Mouse (Mus musculus) midbrain, embryonic 10.5 days (tissue): ENCODE results near the gene Mrgprg. TPM values are rescaled to one million over a fixed set of nuclear protein-coding genes. Genes with fewer than 3 reads are reported as not detected.

Experiments
- DNase-seq: peaks from one replicate; pipeline ENCODE4 v3.0.0-alpha.2; 2017; ENCODE audit warnings: low spot score
- H3K27ac ChIP-seq: fragments of 300-500 bp; sonication (generic); replicated peaks from 2 replicates; pipeline ENCODE4 v1.5.1; 2016; ENCODE audit warnings: mild to moderate bottlenecking
- H3K27me3 ChIP-seq: fragments of 300-500 bp; sonication (generic); 2 replicates; pipeline ENCODE4 v1.6.1; 2016; ENCODE audit warnings: low read depth, mild to moderate bottlenecking; ENCODE audit not compliant: poor library complexity, severe bottlenecking
- H3K36me3 ChIP-seq: fragments of 300-500 bp; sonication (generic); 2 replicates; pipeline ENCODE4 v1.6.1; 2016; ENCODE audit warnings: mild to moderate bottlenecking, moderate library complexity
- H3K4me1 ChIP-seq: fragments of 300-500 bp; sonication (generic); 2 replicates; pipeline ENCODE4 v1.6.1; 2016
- H3K4me3 ChIP-seq: fragments of 300-500 bp; sonication (generic); 2 replicates; pipeline ENCODE4 v1.5.1; 2016; ENCODE audit warnings: mild to moderate bottlenecking, moderate library complexity
- H3K9me3 ChIP-seq: fragments of 300-500 bp; sonication (generic); replicated peaks from 2 replicates; pipeline ENCODE4 v1.6.1; 2016; ENCODE audit warnings: mild to moderate bottlenecking
- WGBS: fragments of 180-500 bp; shearing (Covaris S2); methylation state at CpG from one replicate; pipeline ENCODE4 v1.1.7; 2016; 5-methylcytosine and 5-hydroxymethylcytosine counted together
- polyA plus RNA-seq: library from polyadenylated mRNA; unstranded; fragments of >200 nt; fragmentation: Nextera tagmentation; extraction: Ambion mirVana; gene quantifications from 2 replicates; pipeline ENCODE4 v1.2.1, GENCODE M21; 2016

Gene Mrgprg
- polyA plus RNA-seq: not detected in 2 replicates

- H3K4me3 ChIP-seq: no peak within 1 kb of the TSS
- no peaks in the 10 kb centered on the region for H3K4me1 ChIP-seq
- H3K27ac ChIP-seq: no peak within 1 kb of the TSS
- no peak for DNase-seq
- H3K9me3 ChIP-seq: no peaks in the 10 kb centered on the region
- 56% methylated on average over 6 of the region's 6 CpGs for WGBS
- H3K36me3 ChIP-seq: no peaks in the 10 kb centered on the region
- peaks cover 39% of the 10 kb centered on the region for H3K27me3 ChIP-seq
These were observed at the start of gene Mrgprg for GRCm38 (mm10) chr7:143766893-143767292. Gene Mrgprg, minus strand, starts transcription at chr7:143766993.

DNA sequence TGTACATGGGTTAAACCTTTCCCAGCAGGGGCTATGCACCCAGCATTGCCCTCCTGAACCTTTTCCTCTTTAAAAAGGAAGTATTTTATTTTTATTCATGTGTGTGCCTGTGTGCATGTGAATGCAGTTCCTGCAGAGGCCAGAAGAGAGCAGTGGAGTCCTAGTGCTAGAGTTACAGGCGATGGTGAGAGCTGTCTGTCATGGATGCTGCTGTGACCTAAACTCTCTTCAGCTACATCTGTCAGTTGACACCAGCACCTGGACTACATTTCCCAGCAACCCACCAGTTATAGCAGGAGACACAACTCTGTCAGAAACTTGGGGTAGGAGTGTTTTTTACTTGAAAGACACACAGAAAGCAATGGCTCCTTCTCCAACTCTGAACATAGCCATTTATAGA, 42.1 kb upstream of the Mrgprg start:
- WGBS: 57% methylated on average over 1 of the region's 1 CpGs

GRCm38 (mm10) chr7:143805199-143805624, 38.4 kb upstream of the Mrgprg start:
- 88% methylated on average over 5 of the region's 5 CpGs for WGBS
- no peaks in the 10 kb centered on the region for H3K4me1 ChIP-seq
- H3K36me3 ChIP-seq: peaks cover 92% of the 10 kb centered on the region
- no peak overlapping the region for H3K4me3 ChIP-seq
- H3K27ac ChIP-seq: no peak overlapping the region
- H3K27me3 ChIP-seq: no peaks in the 10 kb centered on the region
- no peaks in the 10 kb centered on the region for H3K9me3 ChIP-seq
- no peak for DNase-seq

More for the DNA sequence above, 42.1 kb upstream of the Mrgprg start:
- H3K27ac ChIP-seq: no peak overlapping the region
- H3K36me3 ChIP-seq: peaks cover 93% of the 10 kb centered on the region
- no peaks in the 10 kb centered on the region for H3K9me3 ChIP-seq
- DNase-seq: no peak
- H3K4me1 ChIP-seq: no peaks in the 10 kb centered on the region
- no peaks in the 10 kb centered on the region for H3K27me3 ChIP-seq
- H3K4me3 ChIP-seq: no peak overlapping the region

DNA sequence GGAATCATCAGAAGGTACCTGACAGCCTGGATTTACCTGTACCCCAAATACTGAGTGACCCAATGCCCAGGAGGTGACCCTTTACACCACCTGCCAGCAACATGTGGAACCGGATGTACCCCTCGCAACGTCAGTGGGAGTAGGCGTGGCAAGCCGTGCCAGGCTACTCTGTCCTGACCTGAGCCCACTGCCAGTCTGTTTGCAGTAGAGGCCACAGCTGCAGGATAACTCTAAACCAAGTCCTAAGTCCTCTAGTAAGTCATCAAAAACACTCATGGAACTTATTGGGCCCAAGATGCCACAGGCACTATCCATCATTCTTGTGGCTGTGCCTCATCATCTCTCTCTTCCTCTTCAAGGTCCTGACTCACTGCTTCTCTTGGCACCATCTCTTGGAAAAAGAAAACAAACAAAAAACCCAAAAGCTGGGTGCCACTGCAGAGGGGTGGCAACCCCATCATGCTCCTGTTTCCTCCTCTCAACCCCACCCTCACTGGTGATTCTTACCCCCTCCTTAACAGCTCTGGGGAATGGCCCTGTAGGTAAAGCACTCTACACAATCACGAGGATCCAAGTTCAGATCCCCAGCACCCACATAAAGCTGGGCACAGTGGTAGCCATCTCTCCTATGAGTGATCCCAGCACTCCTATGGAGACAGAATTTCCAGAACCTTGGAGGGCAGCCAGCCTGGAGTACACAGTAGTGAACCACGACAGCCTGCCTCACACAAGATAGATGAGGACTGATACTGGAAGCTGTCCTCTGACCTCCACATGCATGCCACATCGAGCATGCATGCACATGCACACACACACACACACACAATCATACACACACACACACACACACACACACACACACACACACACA, 34.6 kb upstream of the Mrgprg start:
- 89% methylated on average over 8 of the region's 8 CpGs for WGBS
- Histone ChIP-seq H3K9me3 (no peaks in the 10 kb centered on the region), H3K27ac (no peak overlapping the region), H3K4me1 (no peaks in the 10 kb centered on the region), H3K4me3 (no peak overlapping the region), H3K27me3 (no peaks in the 10 kb centered on the region), H3K36me3 (peaks cover 93% of the 10 kb centered on the region)
- DNase-seq: no peak

DNA sequence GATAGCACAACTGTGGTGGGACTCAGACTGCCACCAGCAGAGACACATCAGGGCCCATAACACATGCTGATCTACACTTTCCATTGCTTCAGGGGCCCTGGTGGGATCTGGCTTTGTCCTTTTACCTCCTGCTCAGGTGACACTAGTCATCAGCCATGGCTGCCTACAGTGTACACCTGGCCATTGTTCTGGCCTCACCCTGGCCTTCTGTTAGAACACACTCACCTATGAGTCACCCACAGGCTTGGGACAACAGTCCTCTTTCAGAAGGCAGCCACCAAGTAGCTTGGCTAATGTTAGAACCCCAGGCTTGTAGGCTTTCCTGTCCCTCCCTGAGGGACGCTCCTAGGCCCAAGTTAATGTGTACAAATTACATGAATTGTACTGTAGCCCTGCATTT, 34.0 kb upstream of the Mrgprg start:
- H3K36me3 ChIP-seq: peaks cover 93% of the 10 kb centered on the region
- H3K27ac ChIP-seq: no peak overlapping the region
- H3K4me3 ChIP-seq: no peak overlapping the region
- H3K4me1 ChIP-seq: no peaks in the 10 kb centered on the region
- H3K27me3 ChIP-seq: no peaks in the 10 kb centered on the region
- 88% methylated on average over 1 of the region's 1 CpGs for WGBS
- no peaks in the 10 kb centered on the region for H3K9me3 ChIP-seq
- no peak for DNase-seq

GRCm38 (mm10) chr7:143798783-143799182, 32.0 kb upstream of the Mrgprg start:
- DNase-seq: no peak
- H3K4me1 ChIP-seq: no peaks in the 10 kb centered on the region
- H3K27me3 ChIP-seq: no peaks in the 10 kb centered on the region
- no peak overlapping the region for H3K27ac ChIP-seq
- no peaks in the 10 kb centered on the region for H3K9me3 ChIP-seq
- 83% methylated on average over 4 of the region's 4 CpGs for WGBS
- no peak overlapping the region for H3K4me3 ChIP-seq
- H3K36me3 ChIP-seq: peaks cover 88% of the 10 kb centered on the region

DNA sequence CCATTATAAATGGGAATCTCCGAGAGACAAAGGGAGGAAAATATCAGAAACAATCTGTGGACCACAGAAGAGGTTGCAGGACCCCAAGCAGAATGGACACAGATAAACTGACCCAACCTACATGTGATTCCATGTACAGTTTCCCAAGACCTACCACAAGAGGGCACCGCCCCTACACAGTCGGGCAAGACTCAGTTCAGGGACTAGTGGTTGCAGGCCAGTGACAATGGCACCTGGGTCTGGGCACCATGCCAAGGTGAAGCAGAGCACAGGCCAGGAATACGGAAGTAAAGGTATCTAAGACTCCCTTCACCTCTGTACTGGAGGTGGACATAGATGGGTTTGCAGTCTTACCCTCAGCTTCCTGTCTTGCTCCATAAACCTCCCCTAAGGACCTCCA, 26.3 kb upstream of the Mrgprg start:
- Histone ChIP-seq H3K4me3 (no peak overlapping the region), H3K9me3 (no peaks in the 10 kb centered on the region), H3K27ac (no peak overlapping the region), H3K27me3 (no peaks in the 10 kb centered on the region), H3K36me3 (peaks cover 33% of the 10 kb centered on the region), H3K4me1 (no peaks in the 10 kb centered on the region)
- no peak for DNase-seq
- WGBS: 71% methylated on average over 4 of the region's 4 CpGs

DNA sequence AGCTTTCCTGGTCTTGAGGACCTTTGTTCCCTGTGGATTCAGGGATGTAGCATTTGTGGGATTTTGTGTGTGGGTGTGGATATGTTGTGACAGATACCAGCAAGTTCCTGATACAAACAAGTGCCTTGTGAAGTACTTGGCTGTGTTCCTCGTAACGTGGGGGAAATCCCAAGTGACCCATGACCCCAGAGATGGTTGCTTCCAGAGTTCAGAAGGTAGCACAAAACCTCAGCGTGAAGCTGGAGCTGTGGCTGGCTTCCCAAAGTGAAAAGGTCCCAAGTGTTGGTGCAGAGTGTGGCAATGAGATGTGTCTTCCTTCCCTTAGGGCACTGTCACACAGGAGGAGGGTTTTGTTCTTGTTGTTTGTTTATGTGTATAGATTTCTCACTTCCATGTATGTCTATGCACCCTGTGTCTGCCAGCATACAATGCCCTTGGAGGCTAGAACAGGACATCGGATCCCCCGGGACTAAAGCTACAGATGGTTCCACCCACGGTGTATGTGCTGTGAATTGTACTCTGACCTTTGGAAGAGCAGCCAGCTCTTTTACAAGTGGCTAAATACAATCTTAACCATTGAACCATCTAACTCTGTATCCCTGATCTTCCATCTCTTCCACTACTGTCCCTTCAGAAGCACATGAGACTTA, 25.7 kb upstream of the Mrgprg start:
- WGBS: 82% methylated on average over 6 of the region's 6 CpGs
- no peaks in the 10 kb centered on the region for H3K4me1 ChIP-seq
- H3K27me3 ChIP-seq: no peaks in the 10 kb centered on the region
- H3K36me3 ChIP-seq: peaks cover 26% of the 10 kb centered on the region
- DNase-seq: no peak
- no peaks in the 10 kb centered on the region for H3K9me3 ChIP-seq
- H3K4me3 ChIP-seq: no peak overlapping the region
- H3K27ac ChIP-seq: no peak overlapping the region

GRCm38 (mm10) chr7:143783996-143784829, 17.4 kb upstream of the Mrgprg start, which contains the start of gene Mrgpre:
Gene Mrgpre, minus strand, starts transcription at chr7:143784500.
- DNase-seq: peak; percentile 75
- H3K9me3 ChIP-seq: no peaks in the 10 kb centered on the region

DNA sequence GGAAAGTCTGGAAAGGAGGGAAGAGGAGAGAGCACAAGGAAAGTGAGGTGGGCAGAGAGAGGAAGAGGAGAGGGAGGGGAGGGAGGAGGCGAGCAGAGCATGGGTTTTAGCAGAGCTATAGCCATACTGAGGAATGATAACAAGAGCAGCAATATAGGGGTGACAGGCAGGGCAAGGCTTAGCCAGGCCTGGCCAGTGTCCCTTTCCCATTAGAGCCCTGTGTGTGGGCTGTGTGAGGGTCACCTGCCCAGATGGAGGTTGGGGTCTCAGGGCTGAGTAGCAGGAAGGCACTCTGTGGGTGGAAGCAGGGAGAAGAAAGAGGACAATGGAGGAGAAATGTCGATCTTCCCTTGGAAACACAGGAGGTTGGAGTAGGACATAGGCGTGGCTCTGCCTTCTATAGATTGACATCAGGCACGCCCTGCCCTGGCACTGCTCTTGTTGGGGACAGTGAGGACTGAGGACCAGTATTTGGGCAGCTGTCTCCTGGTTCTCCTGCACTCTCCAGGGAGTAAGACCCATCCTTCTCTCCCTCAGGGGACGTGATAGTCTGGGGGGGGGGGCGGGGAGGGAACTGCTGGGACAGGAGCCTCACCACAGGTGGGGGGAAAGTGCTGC, 16.7 kb upstream of the Mrgprg start:
- H3K27me3 ChIP-seq: peaks cover 40% of the 10 kb centered on the region
- H3K27ac ChIP-seq: peak overlapping the region; percentile 85
- 17% methylated on average over 5 of the region's 6 CpGs for WGBS
- peak overlapping the region; percentile 63 for H3K4me3 ChIP-seq
- H3K9me3 ChIP-seq: no peaks in the 10 kb centered on the region
- no peak for DNase-seq
- H3K36me3 ChIP-seq: no peaks in the 10 kb centered on the region
- H3K4me1 ChIP-seq: peaks cover 24% of the 10 kb centered on the region

More at GRCm38 (mm10) chr7:143783996-143784829, 17.4 kb upstream of the Mrgprg start, which contains the start of gene Mrgpre:
- Histone ChIP-seq H3K4me3 (peak within 1 kb of the TSS; percentile 63), H3K27ac (peak within 1 kb of the TSS; percentile 85), H3K4me1 (peaks cover 24% of the 10 kb centered on the region), H3K36me3 (no peaks in the 10 kb centered on the region), H3K27me3 (peaks cover 40% of the 10 kb centered on the region)
- WGBS: 4% methylated on average over 21 of the region's 21 CpGs

GRCm38 (mm10) chr7:143777375-143777774, 10.6 kb upstream of the Mrgprg start:
- H3K4me3 ChIP-seq: no peak overlapping the region
- DNase-seq: no peak
- H3K4me1 ChIP-seq: no peaks in the 10 kb centered on the region
- peaks cover 12% of the 10 kb centered on the region for H3K27me3 ChIP-seq
- no peaks in the 10 kb centered on the region for H3K36me3 ChIP-seq
- 61% methylated on average over 2 of the region's 2 CpGs for WGBS
- no peak overlapping the region for H3K27ac ChIP-seq
- no peaks in the 10 kb centered on the region for H3K9me3 ChIP-seq

DNA sequence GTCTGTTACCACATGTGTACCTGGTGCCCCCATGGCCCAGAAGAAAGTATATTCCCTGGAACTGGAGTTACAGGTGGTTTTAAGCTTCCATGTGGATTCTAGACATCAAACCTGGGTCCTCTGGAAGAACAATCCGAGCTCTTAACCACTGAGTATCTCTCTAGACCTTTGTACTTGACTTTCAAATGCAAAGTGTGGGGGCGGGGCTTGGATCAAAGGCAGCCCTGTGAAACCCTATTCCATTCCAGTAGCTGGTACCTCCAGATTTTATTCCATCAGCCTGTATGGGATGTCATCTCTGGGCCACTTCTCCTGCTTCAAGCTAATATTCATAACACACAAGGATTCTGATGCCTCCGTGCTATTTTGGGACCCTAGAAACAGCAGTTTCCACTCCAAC, 9.3 kb upstream of the Mrgprg start:
- 0 out of 2 replicates have a peak, but pooled peaks cover 2% of the 10 kb centered on the region for H3K27me3 ChIP-seq
- no peak overlapping the region for H3K4me3 ChIP-seq
- H3K9me3 ChIP-seq: no peaks in the 10 kb centered on the region
- WGBS: 36% methylated on average over 3 of the region's 3 CpGs
- DNase-seq: no peak
- no peaks in the 10 kb centered on the region for H3K36me3 ChIP-seq
- no peak overlapping the region for H3K27ac ChIP-seq
- no peaks in the 10 kb centered on the region for H3K4me1 ChIP-seq
